Mouse (Mus musculus): ENCODE measurements at regions not wholly inside any gene's neighbourhood (a gene's known extent, or its start where the extent isn't known, plus 50 kb on each side); places are given as distances from the start of the nearest gene placed in this dataset.
"Not testable (repeated sequence)": the region's sequence is repeated elsewhere in the genome, so short reads cannot be mapped to it uniquely, and the experiment has no call there.

DNA sequence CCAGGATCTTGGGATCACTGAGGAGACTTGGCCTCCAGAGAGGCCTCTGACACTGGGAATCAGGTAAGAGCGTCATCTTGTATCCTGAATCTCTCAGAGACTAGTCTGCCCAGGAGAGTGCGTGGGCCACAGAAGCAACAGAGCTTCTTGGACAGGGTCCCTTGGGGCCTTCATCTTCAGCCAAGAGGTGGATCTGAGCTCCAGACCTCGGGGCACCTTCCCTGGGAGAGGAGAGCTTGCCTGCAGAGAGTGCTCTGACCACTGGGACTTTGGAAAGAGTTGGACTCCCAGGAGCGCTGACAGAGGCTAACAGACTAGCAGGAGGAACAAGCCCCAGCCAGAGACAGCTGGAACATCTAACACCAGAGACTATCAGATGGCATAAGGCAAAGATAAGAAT, 73.9 kb upstream of the Gm15319 start:
- H3K36me3 ChIP-seq (ENCODE audit: control insufficient read depth, insufficient read depth, low read length); H3K4me3 ChIP-seq (ENCODE audit: low read depth, low read length); H3K9ac ChIP-seq (ENCODE audit: low read length); H3K27me3 ChIP-seq (ENCODE audit: control insufficient read depth, insufficient read depth, low read length); H3K9me3 ChIP-seq (ENCODE audit: control insufficient read depth, low read length); H3K4me2 ChIP-seq (ENCODE audit: low read depth, severe bottlenecking); H3K27ac ChIP-seq (replicated peaks; ENCODE audit: low read depth, low read length); H3K4me1 ChIP-seq (ENCODE audit: control insufficient read depth, insufficient read depth, low read length); ATAC-seq (ENCODE audit: insufficient number of reproducible peaks, low FRiP score, low TSS enrichment, low read depth): not testable (repeated sequence)
- DNase-seq (ENCODE audit: low spot score), result peak; percentile 9
- WGBS, result 61% methylated on average over 4 of the region's 4 CpGs

DNA sequence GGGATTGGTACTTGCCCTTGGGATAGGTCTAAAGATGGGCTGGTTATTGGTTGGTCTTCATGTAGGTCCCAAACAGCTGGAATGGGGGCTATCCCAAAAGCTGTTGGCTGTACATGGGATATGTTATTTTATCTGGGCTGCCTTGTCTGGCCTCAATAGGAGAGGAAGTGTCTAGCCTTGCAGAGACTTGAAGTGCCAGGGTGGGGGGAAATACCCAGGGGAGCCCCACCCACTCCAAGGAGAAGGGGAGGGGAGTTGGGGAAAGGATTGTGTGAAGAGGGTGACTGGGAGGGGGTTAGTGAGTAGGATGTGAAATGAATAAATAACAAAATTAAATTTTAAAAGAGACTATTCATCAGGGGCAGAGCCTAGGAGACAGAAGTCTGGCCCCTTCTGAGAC, 70.2 kb upstream of the Gm15319 start:
- ATAC-seq (ENCODE audit: insufficient number of reproducible peaks, low FRiP score, low TSS enrichment, low read depth); DNase-seq (ENCODE audit: low spot score); H3K4me2 ChIP-seq (ENCODE audit: low read depth, severe bottlenecking); H3K4me3 ChIP-seq (ENCODE audit: low read depth, low read length); H3K36me3 ChIP-seq (ENCODE audit: control insufficient read depth, insufficient read depth, low read length); H3K27ac ChIP-seq (replicated peaks; ENCODE audit: low read depth, low read length); H3K4me1 ChIP-seq (ENCODE audit: control insufficient read depth, insufficient read depth, low read length); H3K9ac ChIP-seq (ENCODE audit: low read length); H3K27me3 ChIP-seq (ENCODE audit: control insufficient read depth, insufficient read depth, low read length); H3K9me3 ChIP-seq (ENCODE audit: control insufficient read depth, low read length): not testable (repeated sequence)

DNA sequence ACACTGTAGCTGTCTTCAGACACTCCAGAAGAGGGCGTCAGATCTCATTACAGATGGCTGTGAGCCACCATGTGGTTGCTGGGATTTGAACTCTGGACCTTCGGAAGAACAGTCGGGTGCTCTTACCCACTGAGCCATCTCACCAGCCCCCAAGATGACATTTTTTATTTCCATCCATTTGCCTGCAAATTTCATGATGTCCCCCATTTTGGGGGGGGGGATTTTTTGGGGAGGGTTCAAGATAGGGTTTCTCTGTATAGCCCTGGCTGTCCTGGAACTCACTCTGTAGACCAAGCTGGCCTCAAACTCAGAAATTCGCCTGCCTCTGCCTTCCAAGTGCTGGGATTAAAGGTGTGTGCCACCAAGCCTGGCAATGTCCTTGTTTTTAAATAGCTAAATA, 66.5 kb upstream of the Gm15319 start:
- H3K27ac ChIP-seq (replicated peaks; ENCODE audit: low read depth, low read length); H3K4me1 ChIP-seq (ENCODE audit: control insufficient read depth, insufficient read depth, low read length); H3K9ac ChIP-seq (ENCODE audit: low read length); H3K27me3 ChIP-seq (ENCODE audit: control insufficient read depth, insufficient read depth, low read length); H3K4me3 ChIP-seq (ENCODE audit: low read depth, low read length); H3K4me2 ChIP-seq (ENCODE audit: low read depth, severe bottlenecking); H3K36me3 ChIP-seq (ENCODE audit: control insufficient read depth, insufficient read depth, low read length); ATAC-seq (ENCODE audit: insufficient number of reproducible peaks, low FRiP score, low TSS enrichment, low read depth); H3K9me3 ChIP-seq (ENCODE audit: control insufficient read depth, low read length): not testable (repeated sequence)
- DNase-seq (ENCODE audit: low spot score), result peak; percentile 0
- 63% methylated on average over 3 of the region's 4 CpGs for WGBS

DNA sequence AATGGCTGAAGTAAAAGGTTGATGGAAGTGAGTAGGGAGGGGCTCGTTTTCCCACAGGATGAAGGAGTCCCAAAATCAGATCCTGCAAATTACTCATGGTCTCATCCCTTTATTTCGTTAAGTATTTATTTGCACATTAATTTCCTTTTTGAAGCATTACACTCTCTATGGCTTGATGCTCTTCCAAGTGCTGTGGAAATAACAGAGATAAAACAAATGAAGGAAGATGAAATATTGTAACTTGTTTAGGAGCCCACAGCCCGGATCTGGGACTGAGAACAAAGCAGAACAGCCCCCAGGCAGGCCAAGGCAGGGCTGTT, 61.9 kb upstream of the Gm15319 start:
- H3K27ac ChIP-seq (replicated peaks; ENCODE audit: low read depth, low read length); ATAC-seq (ENCODE audit: insufficient number of reproducible peaks, low FRiP score, low TSS enrichment, low read depth); H3K4me2 ChIP-seq (ENCODE audit: low read depth, severe bottlenecking); H3K27me3 ChIP-seq (ENCODE audit: control insufficient read depth, insufficient read depth, low read length); H3K9ac ChIP-seq (ENCODE audit: low read length); H3K4me1 ChIP-seq (ENCODE audit: control insufficient read depth, insufficient read depth, low read length); H3K36me3 ChIP-seq (ENCODE audit: control insufficient read depth, insufficient read depth, low read length); H3K9me3 ChIP-seq (ENCODE audit: control insufficient read depth, low read length): not testable (repeated sequence)
- DNase-seq (ENCODE audit: low spot score), result peak; percentile 18
- 40% methylated on average over 3 of the region's 3 CpGs for WGBS
- peak overlapping the region; percentile 43 for H3K4me3 ChIP-seq (ENCODE audit: low read depth, low read length)

DNA sequence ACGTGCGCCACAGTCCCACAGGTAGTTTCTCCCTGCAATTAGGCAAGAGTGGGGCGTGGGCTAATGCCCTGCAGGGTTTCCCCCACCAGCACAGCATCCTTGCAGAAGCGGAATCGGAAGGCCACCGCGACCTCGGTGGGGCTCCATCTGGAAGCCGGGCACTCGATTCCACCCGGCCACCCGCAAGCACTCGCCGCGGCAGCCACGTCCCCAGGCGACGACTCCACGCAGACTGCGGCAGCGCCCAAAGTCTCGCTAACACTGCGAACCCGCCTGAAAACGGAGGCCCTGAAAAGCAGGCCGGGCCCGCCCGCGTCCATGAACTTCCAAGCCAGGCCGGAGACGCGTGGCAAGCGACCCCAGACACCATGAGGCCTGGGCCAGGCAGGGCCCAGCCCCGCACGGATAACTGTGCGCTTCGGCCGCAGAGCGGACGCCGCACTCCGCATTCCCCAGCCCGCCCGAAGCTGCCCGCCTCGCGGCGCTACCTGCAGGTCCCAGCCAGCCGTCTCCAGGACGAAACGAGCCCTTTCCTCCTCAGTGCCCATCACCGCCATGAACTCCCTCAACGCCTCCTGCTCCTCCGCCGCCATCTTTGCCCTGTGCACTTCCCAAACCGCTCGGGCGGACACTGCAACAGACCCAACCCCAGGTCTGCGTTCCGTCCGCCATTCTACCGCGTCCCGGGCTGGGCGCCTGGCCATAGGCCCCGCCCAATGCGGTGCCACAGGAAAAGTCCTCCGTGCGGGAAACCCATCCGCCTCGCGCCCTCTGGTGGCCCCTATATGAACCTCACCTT, 61.3 kb upstream of the Gm15319 start:
- H3K27me3 ChIP-seq (ENCODE audit: control insufficient read depth, insufficient read depth, low read length); H3K9me3 ChIP-seq (ENCODE audit: control insufficient read depth, low read length); H3K36me3 ChIP-seq (ENCODE audit: control insufficient read depth, insufficient read depth, low read length); H3K4me1 ChIP-seq (ENCODE audit: control insufficient read depth, insufficient read depth, low read length); H3K4me2 ChIP-seq (ENCODE audit: low read depth, severe bottlenecking); H3K27ac ChIP-seq (replicated peaks; ENCODE audit: low read depth, low read length): not testable (repeated sequence)
- ATAC-seq (ENCODE audit: insufficient number of reproducible peaks, low FRiP score, low TSS enrichment, low read depth) (peak; percentile 99), DNase-seq (ENCODE audit: low spot score) (peak; percentile 100)
- Histone ChIP-seq H3K4me3 (ENCODE audit: low read depth, low read length) (peak overlapping the region; percentile 43), H3K9ac (ENCODE audit: low read length) (peak overlapping the region; percentile 65)
- 3% methylated on average over 57 of the region's 72 CpGs for WGBS

DNA sequence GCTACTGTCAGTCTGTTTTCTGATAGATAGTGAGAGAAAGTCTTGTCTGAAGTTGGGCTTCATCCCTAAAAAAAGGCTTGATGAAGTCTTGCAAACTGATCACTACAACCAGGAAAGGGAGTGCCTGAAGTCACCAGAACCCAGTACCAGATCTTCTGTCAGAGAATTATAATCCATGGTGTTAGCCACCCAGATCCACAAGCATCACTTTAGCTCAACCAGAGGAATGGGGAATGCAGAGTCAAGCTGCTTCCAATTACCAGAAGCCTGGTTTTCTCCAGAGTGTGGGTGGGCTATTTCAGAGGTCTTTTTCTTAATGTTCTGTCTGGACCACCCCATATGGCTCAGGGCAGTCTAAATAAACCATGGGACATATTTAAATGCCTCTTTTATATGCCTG, 57.8 kb upstream of the Gm15319 start:
- not testable (repeated sequence) for H3K4me3 ChIP-seq (ENCODE audit: low read depth, low read length); H3K4me2 ChIP-seq (ENCODE audit: low read depth, severe bottlenecking); H3K9ac ChIP-seq (ENCODE audit: low read length); H3K9me3 ChIP-seq (ENCODE audit: control insufficient read depth, low read length); H3K27ac ChIP-seq (replicated peaks; ENCODE audit: low read depth, low read length); H3K4me1 ChIP-seq (ENCODE audit: control insufficient read depth, insufficient read depth, low read length); H3K36me3 ChIP-seq (ENCODE audit: control insufficient read depth, insufficient read depth, low read length); DNase-seq (ENCODE audit: low spot score); H3K27me3 ChIP-seq (ENCODE audit: control insufficient read depth, insufficient read depth, low read length); ATAC-seq (ENCODE audit: insufficient number of reproducible peaks, low FRiP score, low TSS enrichment, low read depth)
